Mouse (Mus musculus) embryonic fibroblast, embryonic 13.5 days (primary cell): ENCODE results near the gene Cuta.

ENCODE experiments used
- CTCF ChIP-seq: IDR thresholded peaks from 2 replicates; pipeline ENCODE4 v1.5.1; 2011; ENCODE audit warnings: mild to moderate bottlenecking, control low read depth, low read length, moderate library complexity, borderline replicate concordance; ENCODE audit not compliant: insufficient read depth
- POLR2A ChIP-seq: IDR thresholded peaks from 2 replicates; pipeline ENCODE4 v1.6.1; 2011; ENCODE audit warnings: low read depth, mild to moderate bottlenecking, control low read depth, low read length, moderate library complexity

DNA sequence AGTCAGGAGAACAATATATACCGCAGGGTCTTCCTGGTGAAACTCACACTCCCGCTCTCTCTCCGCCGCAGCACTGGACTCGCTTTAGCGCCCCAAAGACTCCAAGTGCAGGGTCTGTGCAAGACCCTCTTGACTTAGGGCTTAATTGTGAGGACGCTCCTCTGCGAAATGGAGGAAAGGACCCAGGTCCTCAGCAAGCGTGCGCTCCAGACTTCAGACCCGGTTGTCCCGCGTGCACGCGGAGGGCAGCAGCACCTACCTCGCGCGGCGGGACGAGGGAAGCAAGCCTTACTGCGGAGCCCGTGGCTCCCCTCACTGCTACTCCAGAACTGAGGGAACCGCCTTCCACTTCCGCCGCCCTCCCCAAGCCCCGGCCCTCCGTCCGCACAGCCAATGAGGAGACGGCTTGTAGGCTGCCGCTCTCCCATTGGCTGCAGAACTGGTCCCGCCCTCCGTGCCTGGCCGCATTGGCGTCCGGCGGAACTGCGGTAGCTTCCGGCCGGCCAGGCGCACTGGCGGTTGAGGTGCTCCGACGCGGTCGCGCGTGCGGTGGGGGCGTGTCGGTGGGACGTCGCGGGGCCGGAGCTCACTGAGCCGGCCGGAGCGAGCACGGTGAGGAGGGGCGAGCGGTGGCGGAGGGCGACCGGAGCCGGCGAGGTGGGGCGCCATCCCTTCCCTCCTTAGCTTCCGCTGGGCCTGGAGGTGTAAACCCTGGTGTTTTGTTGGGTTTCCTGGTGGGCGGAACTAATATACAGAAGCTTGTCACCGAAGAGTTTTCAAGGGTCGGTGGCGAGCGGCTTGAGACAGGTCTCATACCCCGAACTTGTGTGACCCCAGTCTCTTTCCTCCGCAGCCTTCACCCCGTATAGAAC lies 33.6 kb upstream of the Cuta start, which contains the start of gene Zbtb9:
- TF ChIP-seq CTCF, result no peak
- TF ChIP-seq POLR2A, result peak; percentile 99
